Mouse (Mus musculus): ENCODE data around the gene Zfp661. TPM values are rescaled to one million over a fixed set of nuclear protein-coding genes. Genes with fewer than 3 reads are reported as not detected.
A peak's percentile ranks its signal among the peaks of the same experiment; 100 is the strongest.

Gene Zfp661
- 7.8 and 9.5 TPM in 2 replicates for polyA plus RNA-seq (2014; fragmentation: Nextera tagmentation; extraction: Ambion mirVana)

DNA sequence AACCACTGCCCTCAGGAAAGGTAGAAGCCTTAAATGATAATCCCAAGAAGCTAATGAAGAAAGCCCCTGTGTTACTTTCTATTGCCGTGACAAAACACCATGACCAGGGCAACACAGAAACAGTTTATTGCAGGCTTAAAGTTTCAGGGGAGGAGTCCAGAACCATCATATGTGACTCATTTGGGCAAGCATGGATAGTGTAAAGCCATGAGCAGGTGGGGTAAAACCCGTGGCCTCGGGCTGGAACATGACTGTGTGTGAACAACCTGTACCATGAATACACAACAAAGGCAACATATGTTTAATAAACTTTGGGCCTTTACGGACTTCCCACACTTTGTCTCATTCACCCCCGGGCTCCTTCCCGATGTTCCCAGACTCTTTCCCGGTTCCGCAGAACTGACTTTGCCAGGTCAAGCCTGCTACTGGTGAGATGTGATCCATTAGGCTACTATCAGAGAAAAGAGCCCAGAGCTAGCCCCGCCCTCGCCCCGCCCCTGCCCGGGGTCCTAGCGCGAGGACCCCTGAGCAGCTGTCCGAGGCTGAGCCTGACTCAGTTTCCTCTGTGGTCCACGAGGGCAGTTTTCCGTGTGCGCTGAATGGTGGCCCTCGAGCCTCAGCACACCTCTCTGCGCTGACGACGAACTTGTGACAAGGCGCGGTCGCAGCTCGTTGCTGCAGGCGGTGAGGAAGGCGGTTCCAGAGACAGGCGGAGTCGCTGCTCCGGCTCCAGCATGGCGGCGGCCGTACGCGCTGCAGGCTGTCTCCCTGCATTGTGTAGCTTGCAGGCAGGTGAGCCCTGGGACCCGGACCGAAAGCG lies at the start of gene Zfp661, which contains the start of gene Mrps5:
Zfp661 (minus strand) TSS at position 401 of the 820 bp plus-strand sequence.
Mrps5 (plus strand) TSS at position 529 of the 820 bp plus-strand sequence.
- WGBS: 6% methylated on average over 39 of the region's 39 CpGs

DNA sequence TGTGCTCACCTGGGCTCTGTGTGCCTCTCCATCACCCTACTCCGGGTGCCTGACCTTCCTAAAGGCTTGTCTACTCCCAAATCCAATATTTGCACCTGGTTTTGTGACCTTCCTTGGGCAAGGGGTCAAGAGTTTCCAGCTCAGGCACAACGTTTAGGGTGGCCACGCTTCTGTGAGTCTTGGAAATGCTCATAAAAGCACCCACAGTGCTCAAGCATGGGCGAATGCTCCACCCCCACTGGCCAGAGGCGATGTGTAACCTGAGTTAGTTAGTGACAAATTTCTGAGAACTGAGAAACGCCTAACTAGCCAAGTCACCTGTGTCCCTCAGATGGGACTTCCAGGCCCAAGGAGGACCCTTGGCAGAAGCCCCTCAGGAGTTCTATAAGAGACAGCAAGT lies 48.7 kb upstream of the Zfp661 start:
- H3K4me2 ChIP-seq (replicated peaks; ENCODE audit: low read depth, low read length): no peak overlapping the region
- no peak overlapping the region for H3K27ac ChIP-seq (ENCODE audit: low read depth, low read length)
- H3K9me3 ChIP-seq (ENCODE audit: control insufficient read depth, low read length): no peaks in the 10 kb centered on the region
- no peaks in the 10 kb centered on the region for H3K36me3 ChIP-seq (ENCODE audit: control insufficient read depth, insufficient read depth, low read length)
- 72% methylated on average over 6 of the region's 6 CpGs for WGBS
- H3K4me1 ChIP-seq (replicated peaks; ENCODE audit: control insufficient read depth, insufficient read depth, low read length): no peaks in the 10 kb centered on the region
- no peak overlapping the region for H3K9ac ChIP-seq (ENCODE audit: low read depth, low read length)
- DNase-seq (ENCODE audit: low spot score): no peak
- H3K4me3 ChIP-seq (ENCODE audit: low read depth, low read length): no peak overlapping the region
- no peak for ATAC-seq (ENCODE audit: low FRiP score)
- no peaks in the 10 kb centered on the region for H3K27me3 ChIP-seq (ENCODE audit: control insufficient read depth, insufficient read depth, low read length)

More for the DNA sequence above, at the start of gene Zfp661, which contains the start of gene Mrps5:
- Histone ChIP-seq H3K36me3 (ENCODE audit: control insufficient read depth, insufficient read depth, low read length) (no peaks in the 10 kb centered on the region), H3K4me3 (ENCODE audit: low read depth, low read length) (peak within 1 kb of the TSS; percentile 86), H3K4me2 (replicated peaks; ENCODE audit: low read depth, low read length) (peak within 1 kb of the TSS; percentile 74), H3K4me1 (replicated peaks; ENCODE audit: control insufficient read depth, insufficient read depth, low read length) (0 out of 2 replicates have a peak, but pooled peaks cover 2% of the 10 kb centered on the region), H3K9me3 (ENCODE audit: control insufficient read depth, low read length) (no peaks in the 10 kb centered on the region), H3K27me3 (ENCODE audit: control insufficient read depth, insufficient read depth, low read length) (no peaks in the 10 kb centered on the region), H3K9ac (ENCODE audit: low read depth, low read length) (peak within 1 kb of the TSS; percentile 92), H3K27ac (ENCODE audit: low read depth, low read length) (peak within 1 kb of the TSS; percentile 85; the same call in 1 of the 2 replicates)
- DNase-seq (ENCODE audit: low spot score) (peak; percentile 90), ATAC-seq (ENCODE audit: low FRiP score) (peak; percentile 87)

DNA sequence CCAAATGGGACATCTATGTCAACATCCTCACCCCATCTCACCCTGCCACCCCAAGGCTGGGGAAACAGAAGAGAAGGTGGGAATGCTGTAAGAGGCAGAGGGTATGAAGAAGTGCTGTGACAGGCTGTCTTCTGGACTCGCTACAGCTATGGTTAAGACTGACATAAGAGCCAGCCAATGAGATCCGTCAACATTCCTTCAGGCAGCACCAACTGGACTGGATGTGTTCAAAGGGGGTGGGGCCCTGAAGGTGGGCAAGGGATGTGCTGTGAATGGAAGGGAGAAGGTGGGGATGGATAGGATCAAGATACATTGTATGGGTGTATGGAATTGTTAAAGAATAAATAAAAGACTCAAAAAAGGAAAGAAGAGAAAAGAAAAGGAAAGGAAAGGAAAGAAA lies 45.7 kb upstream of the Zfp661 start:
- no peak for ATAC-seq (ENCODE audit: low FRiP score)

DNA sequence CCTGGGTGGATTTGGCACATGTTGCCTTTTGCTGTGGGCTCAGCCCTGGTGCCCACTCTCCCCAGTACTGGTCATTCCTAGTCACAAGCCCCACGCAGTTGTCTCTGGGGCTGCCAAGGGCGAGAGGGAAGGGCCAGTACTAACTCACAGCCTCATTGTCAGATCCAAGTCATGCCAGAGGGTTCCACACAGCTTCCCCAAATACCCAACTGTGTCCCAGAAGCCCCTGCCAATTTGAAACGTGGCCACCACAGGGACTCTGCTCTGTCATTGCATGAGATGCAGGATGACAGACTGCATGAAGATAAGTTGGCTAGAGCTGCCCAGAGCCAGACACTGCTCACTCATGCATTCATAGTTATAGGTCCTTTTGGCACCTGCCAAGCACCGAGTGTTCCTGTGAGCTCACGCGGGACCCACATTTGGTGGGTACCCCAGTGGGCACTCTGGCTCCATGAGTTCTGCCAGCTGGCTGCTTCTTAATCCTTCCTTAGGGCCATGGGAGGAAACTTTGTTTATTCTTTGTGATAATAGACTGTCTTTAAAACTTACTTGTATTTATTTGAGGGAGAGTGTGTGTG lies 41.2 kb upstream of the Zfp661 start:
- Histone ChIP-seq H3K36me3 (ENCODE audit: control insufficient read depth, insufficient read depth, low read length) (no peaks in the 10 kb centered on the region), H3K4me1 (replicated peaks; ENCODE audit: control insufficient read depth, insufficient read depth, low read length) (no peaks in the 10 kb centered on the region), H3K27ac (ENCODE audit: low read depth, low read length) (no peak overlapping the region), H3K4me2 (replicated peaks; ENCODE audit: low read depth, low read length) (no peak overlapping the region), H3K4me3 (ENCODE audit: low read depth, low read length) (no peak overlapping the region), H3K9ac (ENCODE audit: low read depth, low read length) (no peak overlapping the region), H3K9me3 (ENCODE audit: control insufficient read depth, low read length) (no peaks in the 10 kb centered on the region), H3K27me3 (ENCODE audit: control insufficient read depth, insufficient read depth, low read length) (no peaks in the 10 kb centered on the region)
- no peak for DNase-seq (ENCODE audit: low spot score)
- 83% methylated on average over 6 of the region's 6 CpGs for WGBS
- no peak for ATAC-seq (ENCODE audit: low FRiP score)

More for the DNA sequence above, 45.7 kb upstream of the Zfp661 start:
- Histone ChIP-seq H3K27me3 (ENCODE audit: control insufficient read depth, insufficient read depth, low read length) (no peaks in the 10 kb centered on the region), H3K4me3 (ENCODE audit: low read depth, low read length) (no peak overlapping the region), H3K4me1 (replicated peaks; ENCODE audit: control insufficient read depth, insufficient read depth, low read length) (no peaks in the 10 kb centered on the region), H3K4me2 (replicated peaks; ENCODE audit: low read depth, low read length) (no peak overlapping the region), H3K9me3 (ENCODE audit: control insufficient read depth, low read length) (no peaks in the 10 kb centered on the region), H3K9ac (ENCODE audit: low read depth, low read length) (no peak overlapping the region), H3K36me3 (ENCODE audit: control insufficient read depth, insufficient read depth, low read length) (no peaks in the 10 kb centered on the region), H3K27ac (ENCODE audit: low read depth, low read length) (no peak overlapping the region)
- 73% methylated on average over 2 of the region's 2 CpGs for WGBS
- no peak for DNase-seq (ENCODE audit: low spot score)

DNA sequence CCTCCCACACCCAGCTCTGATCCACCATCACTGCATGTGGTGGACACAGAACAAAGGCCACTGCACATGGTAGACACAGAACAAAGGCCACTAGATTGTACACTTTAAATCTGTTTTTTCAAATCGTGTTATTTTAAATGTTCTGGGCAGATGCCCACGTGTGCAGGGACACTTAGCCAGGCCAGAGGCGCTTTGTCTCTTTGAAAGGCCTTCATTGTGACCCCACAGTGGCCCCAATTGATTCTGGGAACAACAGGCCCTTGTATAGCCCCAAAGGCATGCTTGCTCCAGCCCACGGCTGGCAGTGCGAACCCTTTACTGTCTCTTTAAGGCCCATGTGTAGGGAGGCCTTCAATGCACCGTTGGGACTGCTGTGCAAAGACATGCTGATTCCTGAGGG lies 40.5 kb upstream of the Zfp661 start:
- no peak overlapping the region for H3K27ac ChIP-seq (ENCODE audit: low read depth, low read length)
- H3K36me3 ChIP-seq (ENCODE audit: control insufficient read depth, insufficient read depth, low read length): no peaks in the 10 kb centered on the region
- 42% methylated on average over 6 of the region's 6 CpGs for WGBS
- no peaks in the 10 kb centered on the region for H3K4me1 ChIP-seq (replicated peaks; ENCODE audit: control insufficient read depth, insufficient read depth, low read length)
- no peak overlapping the region for H3K4me2 ChIP-seq (replicated peaks; ENCODE audit: low read depth, low read length)
- H3K9ac ChIP-seq (ENCODE audit: low read depth, low read length): no peak overlapping the region
- no peaks in the 10 kb centered on the region for H3K9me3 ChIP-seq (ENCODE audit: control insufficient read depth, low read length)
- DNase-seq (ENCODE audit: low spot score) (peak; percentile 3), ATAC-seq (ENCODE audit: low FRiP score) (no peak)
- H3K4me3 ChIP-seq (ENCODE audit: low read depth, low read length): no peak overlapping the region
- no peaks in the 10 kb centered on the region for H3K27me3 ChIP-seq (ENCODE audit: control insufficient read depth, insufficient read depth, low read length)

DNA sequence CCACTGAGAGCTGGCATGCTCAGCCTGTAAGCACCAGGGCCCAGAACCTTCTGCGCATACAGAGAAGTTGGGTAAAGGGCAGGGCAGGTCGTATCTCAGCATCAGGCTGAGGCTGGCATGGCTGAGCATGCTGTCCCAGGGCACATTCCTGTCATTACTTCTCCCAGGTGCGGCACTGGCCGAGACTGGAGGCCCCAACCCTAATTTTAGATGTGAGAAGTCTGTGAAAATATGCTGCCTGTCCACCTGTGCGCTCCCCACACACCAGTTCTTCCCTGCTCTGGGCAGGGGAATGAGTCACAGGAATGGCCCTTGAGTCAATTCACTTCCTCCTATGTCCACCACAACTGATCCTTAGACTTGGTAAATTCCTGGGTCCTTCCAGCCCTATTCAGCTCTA lies 38.8 kb upstream of the Zfp661 start:
- Histone ChIP-seq H3K4me1 (replicated peaks; ENCODE audit: control insufficient read depth, insufficient read depth, low read length) (no peaks in the 10 kb centered on the region), H3K36me3 (ENCODE audit: control insufficient read depth, insufficient read depth, low read length) (no peaks in the 10 kb centered on the region), H3K9ac (ENCODE audit: low read depth, low read length) (no peak overlapping the region), H3K9me3 (ENCODE audit: control insufficient read depth, low read length) (no peaks in the 10 kb centered on the region), H3K4me3 (ENCODE audit: low read depth, low read length) (no peak overlapping the region), H3K4me2 (replicated peaks; ENCODE audit: low read depth, low read length) (no peak overlapping the region), H3K27me3 (ENCODE audit: control insufficient read depth, insufficient read depth, low read length) (no peaks in the 10 kb centered on the region), H3K27ac (ENCODE audit: low read depth, low read length) (no peak overlapping the region)
- WGBS: 79% methylated on average over 5 of the region's 5 CpGs
- DNase-seq (ENCODE audit: low spot score) (no peak), ATAC-seq (ENCODE audit: low FRiP score) (no peak)

DNA sequence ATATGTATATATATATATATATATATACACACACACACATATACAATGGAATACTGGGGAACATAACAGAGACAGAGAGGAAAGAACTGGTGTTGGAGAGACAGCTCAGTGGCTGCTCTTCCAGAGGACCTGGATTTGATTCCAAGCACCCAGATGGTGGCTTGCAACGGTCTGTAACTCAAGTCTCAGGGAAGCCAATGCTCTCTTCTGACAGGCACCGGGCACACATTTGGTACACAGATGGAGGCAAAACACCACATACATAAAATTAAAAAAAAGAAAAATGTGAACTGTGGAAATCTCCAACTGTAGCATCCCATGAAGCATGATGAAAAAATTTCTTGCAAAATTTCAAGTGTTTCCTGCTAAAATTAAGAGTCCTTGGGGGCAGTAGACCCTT lies 37.9 kb upstream of the Zfp661 start:
- no peak overlapping the region for H3K4me3 ChIP-seq (ENCODE audit: low read depth, low read length)
- no peak for ATAC-seq (ENCODE audit: low FRiP score)
- no peaks in the 10 kb centered on the region for H3K9me3 ChIP-seq (ENCODE audit: control insufficient read depth, low read length)
- no peak overlapping the region for H3K27ac ChIP-seq (ENCODE audit: low read depth, low read length)
- 92% methylated on average over 2 of the region's 2 CpGs for WGBS
- H3K9ac ChIP-seq (ENCODE audit: low read depth, low read length): no peak overlapping the region
- no peaks in the 10 kb centered on the region for H3K27me3 ChIP-seq (ENCODE audit: control insufficient read depth, insufficient read depth, low read length)
- H3K4me2 ChIP-seq (replicated peaks; ENCODE audit: low read depth, low read length): no peak overlapping the region
- no peak for DNase-seq (ENCODE audit: low spot score)
- H3K4me1 ChIP-seq (replicated peaks; ENCODE audit: control insufficient read depth, insufficient read depth, low read length): no peaks in the 10 kb centered on the region
- H3K36me3 ChIP-seq (ENCODE audit: control insufficient read depth, insufficient read depth, low read length): no peaks in the 10 kb centered on the region

DNA sequence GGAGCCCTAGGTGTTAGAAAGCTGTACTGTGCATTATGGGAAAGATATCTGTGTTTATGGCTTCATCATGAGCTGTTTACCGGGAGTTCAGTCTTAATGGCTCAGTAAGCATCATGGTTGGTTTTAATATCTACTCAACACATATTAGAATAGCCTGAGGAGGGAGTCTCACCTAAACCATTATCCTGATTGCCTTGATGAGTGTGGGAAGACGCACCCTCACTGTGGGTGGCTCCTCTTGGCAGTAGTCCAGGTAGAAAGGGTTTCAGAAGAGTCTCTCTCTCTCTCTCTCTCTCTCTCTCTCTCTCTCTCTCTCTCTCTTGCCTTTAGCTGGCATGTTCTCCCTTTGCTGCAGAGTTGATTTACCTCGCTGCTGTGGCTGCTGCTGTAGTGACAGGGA lies 35.2 kb upstream of the Zfp661 start:
- H3K27me3 ChIP-seq (ENCODE audit: control insufficient read depth, insufficient read depth, low read length): no peaks in the 10 kb centered on the region
- no peak overlapping the region for H3K9ac ChIP-seq (ENCODE audit: low read depth, low read length)
- no peak for DNase-seq (ENCODE audit: low spot score)
- no peaks in the 10 kb centered on the region for H3K9me3 ChIP-seq (ENCODE audit: control insufficient read depth, low read length)
- no peaks in the 10 kb centered on the region for H3K4me1 ChIP-seq (replicated peaks; ENCODE audit: control insufficient read depth, insufficient read depth, low read length)
- 66% methylated on average over 3 of the region's 3 CpGs for WGBS
- H3K4me3 ChIP-seq (ENCODE audit: low read depth, low read length): no peak overlapping the region
- no peaks in the 10 kb centered on the region for H3K36me3 ChIP-seq (ENCODE audit: control insufficient read depth, insufficient read depth, low read length)
- H3K27ac ChIP-seq (ENCODE audit: low read depth, low read length): no peak overlapping the region
- no peak for ATAC-seq (ENCODE audit: low FRiP score)
- no peak overlapping the region for H3K4me2 ChIP-seq (replicated peaks; ENCODE audit: low read depth, low read length)

DNA sequence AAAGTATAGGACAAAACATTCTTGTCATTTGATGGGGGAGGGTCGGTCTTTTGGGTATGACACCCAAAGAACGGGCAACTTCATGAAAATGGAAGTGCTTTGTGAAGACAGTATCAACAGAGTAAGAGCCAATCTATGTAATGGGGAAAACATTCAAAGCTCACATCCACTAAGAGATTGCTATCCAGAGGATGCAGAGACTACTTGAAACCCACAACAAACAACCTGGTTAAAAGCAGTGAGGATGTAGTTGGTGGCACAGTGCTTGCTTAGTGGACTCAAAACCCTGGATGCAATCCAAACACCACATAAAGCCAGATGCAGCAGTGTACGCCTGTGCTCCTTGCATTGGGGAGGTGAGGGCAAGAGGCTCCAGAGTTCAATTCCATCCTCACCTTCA lies 32.4 kb upstream of the Zfp661 start:
- Histone ChIP-seq H3K27ac (ENCODE audit: low read depth, low read length) (no peak overlapping the region), H3K9me3 (ENCODE audit: control insufficient read depth, low read length) (no peaks in the 10 kb centered on the region), H3K4me2 (replicated peaks; ENCODE audit: low read depth, low read length) (no peak overlapping the region), H3K36me3 (ENCODE audit: control insufficient read depth, insufficient read depth, low read length) (no peaks in the 10 kb centered on the region), H3K4me3 (ENCODE audit: low read depth, low read length) (no peak overlapping the region), H3K27me3 (ENCODE audit: control insufficient read depth, insufficient read depth, low read length) (no peaks in the 10 kb centered on the region), H3K4me1 (replicated peaks; ENCODE audit: control insufficient read depth, insufficient read depth, low read length) (no peaks in the 10 kb centered on the region), H3K9ac (ENCODE audit: low read depth, low read length) (no peak overlapping the region)
- 94% methylated on average over 3 of the region's 3 CpGs for WGBS
- DNase-seq (ENCODE audit: low spot score) (no peak), ATAC-seq (ENCODE audit: low FRiP score) (no peak)

All from hindbrain, embryonic 11.5 days (tissue).